Mouse (Mus musculus): ENCODE results near the gene Prrg2. TPM values are rescaled to one million over a fixed set of nuclear protein-coding genes. Genes with fewer than 3 reads are reported as not detected.
"Not testable (repeated sequence)": the region's sequence is repeated elsewhere in the genome, so short reads cannot be mapped to it uniquely, and the experiment has no call there.

The Prrg2 gene
- polyA plus RNA-seq, 1 experiment from 2014 or later = 21.2 TPM

DNA sequence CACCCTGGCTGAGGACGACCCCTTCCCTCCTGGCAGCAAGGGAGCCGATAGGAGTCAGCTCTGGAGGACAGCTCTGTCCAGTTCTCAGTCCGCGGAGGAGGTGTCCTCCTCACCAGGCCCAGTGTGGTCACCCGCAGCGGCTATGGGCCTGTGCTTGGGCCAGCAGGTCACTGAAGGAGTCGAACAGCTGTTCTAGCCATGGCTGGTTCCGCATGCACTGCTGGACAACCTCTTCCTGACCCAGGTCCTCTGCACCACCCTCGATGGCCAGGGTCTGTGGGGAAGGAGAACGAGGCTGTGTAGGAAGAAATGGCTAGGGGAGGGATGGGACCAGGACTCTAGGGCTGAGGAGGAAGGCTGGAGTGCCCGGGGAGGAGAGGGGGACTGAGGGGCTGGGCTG lies 34.1 kb downstream of the Prrg2 start:
- no peak overlapping the region for H3K4me3 ChIP-seq (replicated peaks)
- H3K4me1 ChIP-seq (replicated peaks) = peaks cover 7% of the 10 kb centered on the region; the same call in 1 of the 2 replicates
- no peaks in the 10 kb centered on the region for H3K27me3 ChIP-seq
- H3K4me2 ChIP-seq = no peak overlapping the region
- 93% methylated on average over 11 of the region's 11 CpGs for WGBS
- ATAC-seq (ENCODE audit: insufficient number of reproducible peaks, insufficient read depth, low FRiP score, low TSS enrichment, low read depth) = no peak
- peaks cover 69% of the 10 kb centered on the region for H3K36me3 ChIP-seq
- H3K9me3 ChIP-seq = no peaks in the 10 kb centered on the region
- no peak overlapping the region for H3K9ac ChIP-seq (replicated peaks)
- no peak overlapping the region for H3K27ac ChIP-seq

DNA sequence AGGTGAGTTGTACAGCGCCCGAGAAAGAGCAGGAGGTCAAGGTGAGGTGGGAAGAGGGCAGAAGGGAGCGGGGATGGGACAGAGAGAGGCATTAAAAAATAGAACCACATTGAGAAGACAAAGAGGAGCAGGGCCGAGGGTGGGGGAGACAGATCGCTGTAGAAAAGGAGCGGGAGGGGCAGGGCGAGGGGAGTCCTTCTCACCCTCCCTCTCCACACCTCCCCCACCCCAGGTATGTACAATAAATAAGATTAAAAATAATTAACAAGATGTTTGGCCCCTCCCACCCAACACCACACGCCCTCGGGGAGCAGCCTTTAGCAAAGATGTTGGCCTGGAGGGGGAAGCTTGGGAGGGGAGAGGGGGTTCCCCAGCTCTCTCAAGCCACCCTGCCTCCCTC lies 34.7 kb downstream of the Prrg2 start:
- H3K36me3 ChIP-seq = peaks cover 63% of the 10 kb centered on the region

DNA sequence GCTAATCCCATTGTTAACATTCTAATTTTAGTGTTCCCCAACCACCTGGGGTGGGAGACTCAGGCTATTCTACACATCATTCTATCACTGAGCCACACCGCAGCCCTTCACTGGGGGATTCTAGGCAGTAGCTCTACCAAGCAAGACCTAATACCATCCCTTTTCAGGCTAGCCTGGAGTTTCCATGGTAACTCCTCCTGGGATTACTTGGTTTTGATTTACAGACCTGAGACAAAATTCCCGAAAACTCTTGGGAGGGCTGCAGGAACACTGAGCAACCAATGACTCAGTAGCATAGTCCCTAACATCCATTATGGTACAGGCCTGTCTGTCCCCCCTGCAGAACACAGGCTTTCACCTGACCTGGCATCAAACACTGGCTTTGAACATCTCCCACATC lies 36.2 kb downstream of the Prrg2 start:
- Histone ChIP-seq H3K27ac (peak overlapping the region; percentile 25), H3K36me3 (peaks cover 48% of the 10 kb centered on the region), H3K9ac (replicated peaks) (no peak overlapping the region), H3K4me1 (replicated peaks) (peaks cover 7% of the 10 kb centered on the region; the same call in 1 of the 2 replicates), H3K27me3 (no peaks in the 10 kb centered on the region), H3K4me2 (no peak overlapping the region), H3K9me3 (no peaks in the 10 kb centered on the region), H3K4me3 (replicated peaks) (no peak overlapping the region)
- ATAC-seq (ENCODE audit: insufficient number of reproducible peaks, insufficient read depth, low FRiP score, low TSS enrichment, low read depth) = no peak
- 72% methylated on average over 2 of the region's 2 CpGs for WGBS

More for the DNA sequence above, 34.7 kb downstream of the Prrg2 start:
- peaks cover 7% of the 10 kb centered on the region; the same call in 1 of the 2 replicates for H3K4me1 ChIP-seq (replicated peaks)
- ATAC-seq (ENCODE audit: insufficient number of reproducible peaks, insufficient read depth, low FRiP score, low TSS enrichment, low read depth) = no peak
- no peak overlapping the region for H3K9ac ChIP-seq (replicated peaks)
- H3K9me3 ChIP-seq = no peaks in the 10 kb centered on the region
- no peaks in the 10 kb centered on the region for H3K27me3 ChIP-seq
- no peak overlapping the region for H3K4me3 ChIP-seq (replicated peaks)
- no peak overlapping the region for H3K27ac ChIP-seq
- WGBS = 91% methylated on average over 9 of the region's 9 CpGs
- no peak overlapping the region for H3K4me2 ChIP-seq

DNA sequence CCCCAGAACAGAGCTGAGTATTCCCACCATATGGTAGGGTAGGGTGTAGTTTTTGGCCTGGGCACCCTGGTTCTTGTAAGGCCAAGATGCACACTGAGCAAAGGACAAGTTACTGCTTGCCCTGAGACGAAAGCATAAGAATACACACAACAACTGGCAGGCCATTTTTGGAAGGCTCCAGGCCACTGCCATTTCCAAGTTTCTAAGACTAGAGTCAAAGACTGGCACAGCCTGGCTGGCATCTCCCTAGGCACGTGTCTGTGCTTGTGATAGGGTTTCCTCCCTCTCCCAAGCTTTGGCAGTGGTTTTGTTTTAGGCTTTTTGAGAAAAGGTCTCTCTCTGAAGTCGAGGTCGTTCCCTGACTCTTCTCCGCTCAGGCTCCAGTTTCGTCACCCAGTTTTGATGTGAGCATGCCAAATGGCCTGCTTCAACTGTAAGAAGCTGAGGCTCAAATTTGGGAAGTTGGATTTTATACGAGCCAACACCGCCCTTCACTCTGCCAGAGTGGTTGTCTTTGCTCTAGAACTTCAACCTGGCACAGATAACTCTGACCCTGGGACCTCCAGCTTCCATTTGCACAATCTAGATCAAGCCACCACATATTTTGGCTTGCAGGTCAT lies 36.8 kb downstream of the Prrg2 start:
- no peak overlapping the region for H3K4me2 ChIP-seq
- peaks cover 7% of the 10 kb centered on the region; the same call in 1 of the 2 replicates for H3K4me1 ChIP-seq (replicated peaks)
- no peaks in the 10 kb centered on the region for H3K27me3 ChIP-seq
- no peak for ATAC-seq (ENCODE audit: insufficient number of reproducible peaks, insufficient read depth, low FRiP score, low TSS enrichment, low read depth)
- peak overlapping the region; percentile 54 for H3K27ac ChIP-seq
- H3K36me3 ChIP-seq = peaks cover 42% of the 10 kb centered on the region
- no peak overlapping the region for H3K4me3 ChIP-seq (replicated peaks)
- 76% methylated on average over 8 of the region's 8 CpGs for WGBS
- no peaks in the 10 kb centered on the region for H3K9me3 ChIP-seq
- H3K9ac ChIP-seq (replicated peaks) = no peak overlapping the region

GRCm38 (mm10) chr7:45024281-45025248 lies 37.9 kb downstream of the Prrg2 start:
- peaks cover 31% of the 10 kb centered on the region for H3K36me3 ChIP-seq
- peaks cover 11% of the 10 kb centered on the region; the same call in 1 of the 2 replicates for H3K4me1 ChIP-seq (replicated peaks)
- H3K4me3 ChIP-seq (replicated peaks) = no peak overlapping the region
- 88% methylated on average over 15 of the region's 15 CpGs for WGBS
- ATAC-seq (ENCODE audit: insufficient number of reproducible peaks, insufficient read depth, low FRiP score, low TSS enrichment, low read depth) = no peak
- no peak overlapping the region for H3K9ac ChIP-seq (replicated peaks)
- H3K27ac ChIP-seq = peak overlapping the region; percentile 54; the same call in 1 of the 2 replicates
- H3K9me3 ChIP-seq = no peaks in the 10 kb centered on the region
- H3K4me2 ChIP-seq = no peak overlapping the region
- H3K27me3 ChIP-seq = 0 out of 2 replicates have a peak, but pooled peaks cover 4% of the 10 kb centered on the region

DNA sequence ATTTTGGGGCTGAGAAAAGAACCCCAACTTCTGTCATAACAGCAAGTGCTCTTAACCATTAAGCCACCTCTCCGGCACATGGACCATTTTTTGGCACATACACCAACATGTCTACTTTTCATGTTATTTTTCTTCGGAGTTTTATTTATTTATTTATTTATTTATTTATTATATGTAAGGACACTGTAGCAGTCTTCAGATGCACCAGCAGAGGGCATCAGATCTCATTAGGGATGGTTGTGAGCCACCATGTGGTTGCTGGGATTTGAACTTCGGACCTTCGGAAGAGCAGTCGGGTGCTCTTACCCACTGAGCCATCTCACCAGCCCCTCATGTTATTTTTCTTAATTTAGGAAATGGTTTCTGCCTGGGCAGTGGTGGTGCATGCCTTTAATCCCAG lies 38.8 kb downstream of the Prrg2 start:
- 85% methylated on average over 5 of the region's 5 CpGs for WGBS
- H3K4me3 ChIP-seq (replicated peaks); H3K4me2 ChIP-seq; ATAC-seq (ENCODE audit: insufficient number of reproducible peaks, insufficient read depth, low FRiP score, low TSS enrichment, low read depth); H3K9me3 ChIP-seq; H3K9ac ChIP-seq (replicated peaks); H3K27ac ChIP-seq: not testable (repeated sequence)
- H3K27me3 ChIP-seq = peaks cover 12% of the 10 kb centered on the region; the same call in 1 of the 2 replicates
- H3K36me3 ChIP-seq = peaks cover 22% of the 10 kb centered on the region
- H3K4me1 ChIP-seq (replicated peaks) = peaks cover 19% of the 10 kb centered on the region

DNA sequence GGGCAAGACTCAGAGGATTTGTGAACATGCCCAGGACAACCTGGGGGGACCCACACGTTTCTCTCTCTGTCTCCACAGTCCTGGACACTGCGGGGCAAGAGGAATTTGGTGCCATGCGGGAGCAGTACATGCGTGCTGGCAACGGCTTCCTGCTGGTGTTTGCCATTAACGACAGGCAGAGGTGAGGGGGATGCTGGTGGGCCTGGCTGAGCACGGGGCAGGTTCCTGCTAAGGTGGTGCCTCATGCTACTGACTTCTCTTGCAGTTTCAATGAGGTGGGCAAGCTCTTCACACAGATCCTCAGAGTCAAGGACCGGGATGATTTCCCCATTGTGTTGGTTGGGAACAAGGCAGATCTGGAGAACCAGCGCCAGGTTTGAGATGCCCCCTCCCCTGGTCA lies 42.3 kb downstream of the Prrg2 start:
- Histone ChIP-seq H3K27ac (no peak overlapping the region), H3K4me1 (replicated peaks) (peaks cover 26% of the 10 kb centered on the region), H3K4me2 (no peak overlapping the region), H3K9ac (replicated peaks) (no peak overlapping the region), H3K9me3 (no peaks in the 10 kb centered on the region), H3K4me3 (replicated peaks) (no peak overlapping the region), H3K27me3 (peaks cover 12% of the 10 kb centered on the region; the same call in 1 of the 2 replicates), H3K36me3 (no peaks in the 10 kb centered on the region)
- ATAC-seq (ENCODE audit: insufficient number of reproducible peaks, insufficient read depth, low FRiP score, low TSS enrichment, low read depth) = no peak
- 65% methylated on average over 9 of the region's 9 CpGs for WGBS

- Histone ChIP-seq H3K4me3 (replicated peaks) (0 out of 2 replicates have a peak overlapping the region, but pooled peaks have one; percentile 6), H3K9me3 (no peaks in the 10 kb centered on the region), H3K27ac (0 out of 2 replicates have a peak overlapping the region, but pooled peaks have one; percentile 1), H3K36me3 (no peaks in the 10 kb centered on the region), H3K4me2 (peak overlapping the region; percentile 85), H3K9ac (replicated peaks) (no peak overlapping the region), H3K27me3 (peaks cover 12% of the 10 kb centered on the region; the same call in 1 of the 2 replicates), H3K4me1 (replicated peaks) (peaks cover 35% of the 10 kb centered on the region)
- ATAC-seq (ENCODE audit: insufficient number of reproducible peaks, insufficient read depth, low FRiP score, low TSS enrichment, low read depth) = no peak
- 32% methylated on average over 8 of the region's 8 CpGs for WGBS
These were observed 43.4 kb downstream of the Prrg2 start for GRCm38 (mm10) chr7:45019031-45019571.

- peak within 1 kb of the TSS; percentile 89 for H3K4me3 ChIP-seq (replicated peaks)
- peak within 1 kb of the TSS; percentile 70 for H3K9ac ChIP-seq (replicated peaks)
- H3K36me3 ChIP-seq = peaks cover 16% of the 10 kb centered on the region
- no peaks in the 10 kb centered on the region for H3K9me3 ChIP-seq
- peaks cover 12% of the 10 kb centered on the region; the same call in 1 of the 2 replicates for H3K27me3 ChIP-seq
- ATAC-seq (ENCODE audit: insufficient number of reproducible peaks, insufficient read depth, low FRiP score, low TSS enrichment, low read depth) = peak; percentile 92
- H3K27ac ChIP-seq = peak within 1 kb of the TSS; percentile 92
- peaks cover 35% of the 10 kb centered on the region for H3K4me1 ChIP-seq (replicated peaks)
- peak within 1 kb of the TSS; percentile 85 for H3K4me2 ChIP-seq
- 1% methylated on average over 36 of the region's 36 CpGs for WGBS
These were observed 45.0 kb downstream of the Prrg2 start, which contains the start of gene Rras for GRCm38 (mm10) chr7:45017242-45018061. TSS of gene Rras (plus strand) at chr7:45017961.

- H3K4me3 ChIP-seq (replicated peaks) = peak overlapping the region; percentile 89
- ATAC-seq (ENCODE audit: insufficient number of reproducible peaks, insufficient read depth, low FRiP score, low TSS enrichment, low read depth) = no peak
- peak overlapping the region; percentile 85 for H3K4me2 ChIP-seq
- H3K9ac ChIP-seq (replicated peaks) = no peak overlapping the region; the same call in 1 of the 2 replicates
- 2% methylated on average over 4 of the region's 4 CpGs for WGBS
- H3K27ac ChIP-seq = peak overlapping the region; percentile 92
- H3K36me3 ChIP-seq = peaks cover 23% of the 10 kb centered on the region
- no peaks in the 10 kb centered on the region for H3K9me3 ChIP-seq
- H3K4me1 ChIP-seq (replicated peaks) = peaks cover 35% of the 10 kb centered on the region
- H3K27me3 ChIP-seq = peaks cover 12% of the 10 kb centered on the region; the same call in 1 of the 2 replicates
These were observed 45.7 kb downstream of the Prrg2 start for GRCm38 (mm10) chr7:45016761-45017160.

All from limb, embryonic 12.5 days (tissue).